In genomic region chr17:5139553-5139952, GRCm38 (mm10) we compare ENCODE assay signal across 9 mouse cellular contexts.
DNase-seq lines count a peak whose midpoint lies in the region; ATAC-seq and TF ChIP-seq lines count a peak whose summit lies in the region.
"Had no signal": no experiment of that assay in that cellular context is flagged by ENCODE, and none has a peak within 500 bp of the region (broad histone marks: within the 10 kb centered on the region; RNA-seq: fewer than 3 reads in every experiment).

No protein-coding gene starts in this region.

- peaks cover 61% of the 10 kb centered on the region for H3K4me1 ChIP-seq in kidney, embryonic 15.5 days
- peaks cover 4 to 5% of the 10 kb centered on the region in 2 experiments; a peak in 3 of 4 replicates for H3K4me1 ChIP-seq in MEL (ENCODE audit: control insufficient read depth in 1 of 2, insufficient read depth in 2 of 2, low read length in 2 of 2)
- H3K4me1 ChIP-seq in hindbrain, embryonic 11.5 days (replicated peaks; ENCODE audit: control insufficient read depth, insufficient read depth, low read length), result peaks cover 9% of the 10 kb centered on the region
- H3K4me1 ChIP-seq in midbrain, embryonic 14.5 days (ENCODE audit: control insufficient read depth, insufficient read depth, low read length), result peaks cover 28% of the 10 kb centered on the region

- no peak for TF ChIP-seq POLR2A in MEL (IDR thresholded peaks at IDR 0.05; ENCODE audit: control insufficient read depth in 1 of 2, insufficient read depth in 1 of 2, low read depth in 1 of 2, low read length in 2 of 2, poor library complexity in 1 of 2)

- no peak for TF ChIP-seq RAD21 in MEL (IDR thresholded peaks at IDR 0.05; ENCODE audit: low read depth, low read length)

- TF ChIP-seq CTCF in MEL (IDR thresholded peaks at IDR 0.05 in 2 of 3, conservative IDR thresholded peaks at IDR 0.05 in 1 of 3; ENCODE audit: control insufficient read depth in 1 of 3, insufficient read depth in 1 of 3, low read depth in 2 of 3, low read length in 3 of 3, poor library complexity in 1 of 3, severe bottlenecking in 1 of 3), result no peak

- 12% methylated on average over 8 of the region's 8 CpGs for WGBS in kidney, embryonic 15.5 days
- WGBS in hindbrain, embryonic 11.5 days, result 82% methylated on average over 8 of the region's 8 CpGs
- 29% methylated on average over 8 of the region's 8 CpGs for WGBS in midbrain, embryonic 14.5 days

- peaks cover 3% of the 10 kb centered on the region; the same call in 1 of the 2 replicates for H3K79me2 ChIP-seq in MEL (ENCODE audit: control insufficient read depth, insufficient read depth, low read length, poor library complexity)

- no peak for DNase-seq in kidney, postnatal 25 days
- peak; percentile 74 for DNase-seq in MEL (ENCODE audit: low read depth, low spot score)
- DNase-seq in hindbrain, embryonic 11.5 days (ENCODE audit: low spot score), result no peak
- DNase-seq in midbrain, embryonic 14.5 days, result peak; percentile 72
- DNase-seq in spleen, postnatal 4 days (ENCODE audit: low spot score in 2 of 2), result no peak
- DNase-seq in layer of hippocampus, postnatal 10 days (ENCODE audit: low spot score in 2 of 2), result no peak

- H3K27ac ChIP-seq in kidney, embryonic 15.5 days, result peak overlapping the region; percentile 89
- H3K27ac ChIP-seq in MEL (ENCODE audit: control insufficient read depth, low read depth, low read length), result peak overlapping the region; percentile 64
- H3K27ac ChIP-seq in hindbrain, embryonic 11.5 days (ENCODE audit: low read depth, low read length), result peak overlapping the region; percentile 47
- peak overlapping the region; percentile 67 for H3K27ac ChIP-seq in midbrain, embryonic 14.5 days (replicated peaks; ENCODE audit: low read depth, low read length)

- TF ChIP-seq EP300 in MEL (IDR thresholded peaks at IDR 0.05; ENCODE audit: low read depth in 1 of 2, low read length in 2 of 2), result peak; percentile 33 to 55; a peak in 3 of 4 replicates

- H3K4me2 ChIP-seq in kidney, embryonic 15.5 days, result peak overlapping the region; percentile 39
- H3K4me2 ChIP-seq in hindbrain, embryonic 11.5 days (replicated peaks; ENCODE audit: low read depth, low read length), result no peak overlapping the region
- H3K4me2 ChIP-seq in midbrain, embryonic 14.5 days (ENCODE audit: low read length), result peak overlapping the region; percentile 18; the same call in 1 of the 2 replicates

- H3K9ac ChIP-seq in kidney, embryonic 15.5 days, result no peak overlapping the region
- H3K9ac ChIP-seq in MEL (ENCODE audit: control insufficient read depth, low read depth, low read length, poor library complexity, severe bottlenecking), result peak overlapping the region; percentile 27
- 0 out of 2 replicates have a peak overlapping the region, but pooled peaks have one; percentile 19 for H3K9ac ChIP-seq in hindbrain, embryonic 11.5 days (ENCODE audit: low read depth, low read length)
- no peak overlapping the region for H3K9ac ChIP-seq in midbrain, embryonic 14.5 days (replicated peaks; ENCODE audit: low read length)

- no peaks in the 10 kb centered on the region for H3K9me3 ChIP-seq in kidney, embryonic 15.5 days (replicated peaks)
- no peaks in the 10 kb centered on the region for H3K9me3 ChIP-seq in MEL (replicated peaks; ENCODE audit: insufficient read depth, low read length)
- H3K9me3 ChIP-seq in hindbrain, embryonic 11.5 days (ENCODE audit: control insufficient read depth, low read length), result no peaks in the 10 kb centered on the region
- H3K9me3 ChIP-seq in midbrain, embryonic 14.5 days (ENCODE audit: control insufficient read depth, low read length), result no peaks in the 10 kb centered on the region
- H3K9me3 ChIP-seq: megakaryocyte, embryonic 14.5 days had no signal

- H3K27me3 ChIP-seq in kidney, embryonic 15.5 days, result no peaks in the 10 kb centered on the region
- H3K27me3 ChIP-seq in MEL (ENCODE audit: control insufficient read depth in 1 of 2, insufficient read depth in 2 of 2, low read length in 2 of 2), result no peaks in the 10 kb centered on the region
- H3K27me3 ChIP-seq in hindbrain, embryonic 11.5 days (ENCODE audit: control insufficient read depth, insufficient read depth, low read length), result no peaks in the 10 kb centered on the region
- no peaks in the 10 kb centered on the region for H3K27me3 ChIP-seq in midbrain, embryonic 14.5 days (ENCODE audit: control insufficient read depth, insufficient read depth, low read length)
- H3K27me3 ChIP-seq: megakaryocyte, embryonic 14.5 days had no signal

- peak; percentile 34; the same call in 1 of the 2 replicates for ATAC-seq in kidney, embryonic 15.5 days (replicated peaks; ENCODE audit: low FRiP score)
- ATAC-seq in hindbrain, embryonic 11.5 days (ENCODE audit: low FRiP score), result 0 out of 2 replicates have a peak, but pooled peaks have one; percentile 3
- ATAC-seq in midbrain, embryonic 14.5 days (ENCODE audit: low FRiP score, low TSS enrichment), result peak; percentile 46; the same call in 1 of the 2 replicates
- no peak for ATAC-seq in erythroblast, adult 5-6 weeks (replicated peaks; ENCODE audit: low FRiP score, poor library complexity, severe bottlenecking)

- H3K4me3 ChIP-seq in kidney, embryonic 15.5 days (replicated peaks), result 0 out of 2 replicates have a peak overlapping the region, but pooled peaks have one; percentile 2
- peak overlapping the region; percentile 43 to 44 for H3K4me3 ChIP-seq in MEL (ENCODE audit: control insufficient read depth in 1 of 2, insufficient read depth in 1 of 2, low read depth in 2 of 2, low read length in 2 of 2)
- no peak overlapping the region for H3K4me3 ChIP-seq in hindbrain, embryonic 11.5 days (ENCODE audit: low read depth, low read length)
- H3K4me3 ChIP-seq in midbrain, embryonic 14.5 days (replicated peaks; ENCODE audit: low read depth, low read length), result no peak overlapping the region

- no peaks in the 10 kb centered on the region for H3K36me3 ChIP-seq in kidney, embryonic 15.5 days
- no peaks in the 10 kb centered on the region; a peak in 1 of 4 replicates for H3K36me3 ChIP-seq in MEL (ENCODE audit: control insufficient read depth in 1 of 2, insufficient read depth in 2 of 2, low read length in 2 of 2)
- no peaks in the 10 kb centered on the region for H3K36me3 ChIP-seq in hindbrain, embryonic 11.5 days (ENCODE audit: control insufficient read depth, insufficient read depth, low read length)
- no peaks in the 10 kb centered on the region for H3K36me3 ChIP-seq in midbrain, embryonic 14.5 days (ENCODE audit: control insufficient read depth, insufficient read depth, low read length)

TF ChIP-seq in MEL, 35 proteins besides CTCF, POLR2A, EP300 and RAD21:
- TF ChIP-seq SMC3 (IDR thresholded peaks at IDR 0.05; ENCODE audit: low read depth, low read length) (no peak), ETS1 (IDR thresholded peaks at IDR 0.05; ENCODE audit: low read depth, low read length) (peak; percentile 71), SIN3A (IDR thresholded peaks at IDR 0.05; ENCODE audit: low read length) (peak; percentile 58), GATA1 (IDR thresholded peaks at IDR 0.05; ENCODE audit: low read depth, low read length) (peak; percentile 70), TCF12 (IDR thresholded peaks at IDR 0.05; ENCODE audit: low read depth, low read length) (peak; percentile 44; the same call in 1 of the 2 replicates), RCOR1 (IDR thresholded peaks at IDR 0.05; ENCODE audit: low read depth, low read length) (0 out of 2 replicates have a peak, but pooled peaks have one; percentile 19), TBP (IDR thresholded peaks at IDR 0.05; ENCODE audit: low read depth, low read length) (no peak), BHLHE40 (IDR thresholded peaks at IDR 0.05; ENCODE audit: borderline replicate concordance, low read depth, low read length) (no peak)
TF ChIP-seq in MEL: peak in this region for 5.

Comparison
In these comparisons a context has a peak if more than half of its experiments do, and no peak if none do; other contexts are left out.
1. H3K4me3 ChIP-seq: peak in kidney, embryonic 15.5 days (single experiment) and MEL (2 of 2); none in hindbrain, embryonic 11.5 days (single experiment) and midbrain, embryonic 14.5 days (single experiment).
2. H3K9ac ChIP-seq: peak in MEL (single experiment) and hindbrain, embryonic 11.5 days (single experiment); none in kidney, embryonic 15.5 days (single experiment) and midbrain, embryonic 14.5 days (single experiment).
3. DNase-seq: peak in MEL (single experiment) and midbrain, embryonic 14.5 days (single experiment); none in kidney, postnatal 25 days (0 of 2), hindbrain, embryonic 11.5 days (single experiment), spleen, postnatal 4 days (0 of 2) and layer of hippocampus, postnatal 10 days (0 of 2).
4. Peak in every context shown above with its lines, with median percentiles within 50 percentile points of each other: H3K27ac ChIP-seq.